Mouse (Mus musculus) limb, embryonic 15.5 days (tissue): Measurements from ENCODE around the gene Trpc4ap. TPM values are rescaled to one million over a fixed set of nuclear protein-coding genes. Genes with fewer than 3 reads are reported as not detected.
A peak's percentile ranks its signal among the peaks of the same experiment; 100 is the strongest.

Experiments used
- ATAC-seq: fragments of 200-750 bp; cut with Nextera tagmentation; 2 replicates; pipeline ENCODE4 v1.8.0; 2017; ENCODE audit warnings: low read depth, moderate TSS enrichment; ENCODE audit not compliant: insufficient number of reproducible peaks, low FRiP score, low TSS enrichment
- H3K27ac ChIP-seq: fragments of 300-500 bp; sonication (generic); 2 replicates; pipeline ENCODE4 v1.5.1; 2015; ENCODE audit warnings: moderate library complexity, mild to moderate bottlenecking, inconsistent platforms
- H3K27me3 ChIP-seq: fragments of 300-500 bp; sonication (generic); 2 replicates; pipeline ENCODE4 v1.6.1; 2015; ENCODE audit warnings: inconsistent platforms
- H3K36me3 ChIP-seq: fragments of 300-500 bp; sonication (generic); 2 replicates; pipeline ENCODE4 v1.6.1; 2015; ENCODE audit warnings: inconsistent platforms
- H3K4me1 ChIP-seq: fragments of 300-500 bp; sonication (generic); 2 replicates; pipeline ENCODE4 v1.6.1; 2015; ENCODE audit warnings: inconsistent platforms
- H3K4me2 ChIP-seq: fragments of 300-500 bp; sonication (generic); 2 replicates; pipeline ENCODE4 v1.6.1; 2015; ENCODE audit warnings: mild to moderate bottlenecking, inconsistent platforms
- H3K4me3 ChIP-seq: fragments of 300-500 bp; sonication (generic); 2 replicates; pipeline ENCODE4 v1.5.1; 2015; ENCODE audit warnings: mild to moderate bottlenecking, inconsistent platforms
- H3K9ac ChIP-seq: fragments of 300-500 bp; sonication (generic); 2 replicates; pipeline ENCODE4 v1.6.1; 2015; ENCODE audit warnings: inconsistent platforms
- H3K9me3 ChIP-seq: fragments of 300-500 bp; sonication (generic); 2 replicates; pipeline ENCODE4 v1.6.1; 2016; ENCODE audit warnings: inconsistent platforms
- WGBS: fragments of 180-500 bp; shearing (Covaris S2); methylation state at CpG from one replicate; pipeline ENCODE4 v1.1.7; 2015; 5-methylcytosine and 5-hydroxymethylcytosine counted together
- polyA plus RNA-seq: library from polyadenylated mRNA; unstranded; fragments of >200 nt; fragmentation: Nextera tagmentation; extraction: Ambion mirVana; gene quantifications from 2 replicates; pipeline ENCODE4 v1.2.1, GENCODE M21; 2015

Gene Trpc4ap
- polyA plus RNA-seq, 1 experiment from 2014 or later: 141 TPM

DNA sequence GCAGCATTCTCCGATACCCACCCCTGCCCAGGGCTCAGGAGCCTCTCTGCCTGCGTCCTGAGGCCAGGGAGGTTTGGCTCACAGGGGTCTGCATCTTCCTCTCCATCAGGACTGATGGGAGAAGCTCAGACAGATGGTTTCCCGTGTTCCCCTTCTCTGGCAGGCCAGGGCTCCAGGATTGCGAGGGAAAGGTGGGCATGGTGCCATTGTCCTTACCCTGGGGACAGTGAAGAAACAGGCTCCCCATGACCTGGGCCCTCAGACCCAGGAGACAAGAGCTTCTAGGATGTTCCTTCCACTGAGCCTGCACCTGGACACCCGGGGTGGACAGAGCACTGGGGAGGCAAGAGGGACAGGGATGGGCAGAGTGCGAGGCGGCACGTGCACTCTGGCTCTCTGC is 57.6 kb downstream of the Trpc4ap start:
- 89% methylated on average over 8 of the region's 8 CpGs for WGBS
- no peak for ATAC-seq
- H3K36me3 ChIP-seq: peaks cover 82% of the 10 kb centered on the region
- peaks cover 50% of the 10 kb centered on the region for H3K27me3 ChIP-seq
- no peaks in the 10 kb centered on the region for H3K9me3 ChIP-seq
- no peak overlapping the region for H3K9ac ChIP-seq
- H3K4me2 ChIP-seq: no peak overlapping the region
- H3K4me1 ChIP-seq: peaks cover 12% of the 10 kb centered on the region
- H3K27ac ChIP-seq: no peak overlapping the region
- H3K4me3 ChIP-seq: no peak overlapping the region

- H3K9ac ChIP-seq: no peak overlapping the region
- peaks cover 74% of the 10 kb centered on the region for H3K36me3 ChIP-seq
- no peak overlapping the region for H3K4me3 ChIP-seq
- H3K4me2 ChIP-seq: no peak overlapping the region
- H3K27me3 ChIP-seq: peaks cover 58% of the 10 kb centered on the region
- peaks cover 20% of the 10 kb centered on the region for H3K4me1 ChIP-seq
- 91% methylated on average over 9 of the region's 9 CpGs for WGBS
- H3K9me3 ChIP-seq: no peaks in the 10 kb centered on the region
- ATAC-seq: no peak
- H3K27ac ChIP-seq: no peak overlapping the region
Measured at GRCm38 (mm10) chr2:155633731-155634130, 58.5 kb downstream of the Trpc4ap start.

DNA sequence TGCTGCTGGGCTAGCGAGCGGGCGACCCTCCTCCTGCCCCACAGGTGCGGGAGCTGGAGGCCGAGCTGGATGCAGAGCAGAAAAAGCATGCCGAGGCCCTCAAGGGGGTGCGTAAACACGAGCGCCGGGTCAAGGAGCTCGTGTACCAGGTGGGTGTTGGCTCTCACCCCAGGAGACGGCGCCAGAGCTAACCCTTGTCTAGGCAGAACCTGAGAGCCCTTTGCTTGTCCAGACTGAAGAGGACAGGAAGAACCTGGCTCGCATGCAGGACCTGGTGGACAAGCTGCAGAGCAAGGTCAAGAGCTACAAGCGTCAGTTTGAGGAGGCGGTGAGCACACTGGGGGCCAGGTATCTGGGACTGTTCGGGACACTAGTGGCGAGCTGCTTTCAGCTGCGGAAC is 59.1 kb downstream of the Trpc4ap start:
- Histone ChIP-seq H3K4me2 (no peak overlapping the region), H3K4me3 (no peak overlapping the region), H3K4me1 (peaks cover 21% of the 10 kb centered on the region), H3K9me3 (no peaks in the 10 kb centered on the region), H3K27ac (no peak overlapping the region), H3K36me3 (peaks cover 70% of the 10 kb centered on the region), H3K9ac (no peak overlapping the region), H3K27me3 (peaks cover 64% of the 10 kb centered on the region)
- WGBS: 61% methylated on average over 19 of the region's 19 CpGs
- no peak for ATAC-seq

GRCm38 (mm10) chr2:155632138-155632936 is 59.8 kb downstream of the Trpc4ap start:
- no peak overlapping the region for H3K4me2 ChIP-seq
- no peak overlapping the region for H3K4me3 ChIP-seq
- H3K36me3 ChIP-seq: peaks cover 62% of the 10 kb centered on the region
- WGBS: 77% methylated on average over 30 of the region's 30 CpGs
- peaks cover 21% of the 10 kb centered on the region for H3K4me1 ChIP-seq
- H3K9me3 ChIP-seq: no peaks in the 10 kb centered on the region
- no peak overlapping the region for H3K27ac ChIP-seq
- H3K27me3 ChIP-seq: peaks cover 72% of the 10 kb centered on the region
- H3K9ac ChIP-seq: no peak overlapping the region
- no peak for ATAC-seq

DNA sequence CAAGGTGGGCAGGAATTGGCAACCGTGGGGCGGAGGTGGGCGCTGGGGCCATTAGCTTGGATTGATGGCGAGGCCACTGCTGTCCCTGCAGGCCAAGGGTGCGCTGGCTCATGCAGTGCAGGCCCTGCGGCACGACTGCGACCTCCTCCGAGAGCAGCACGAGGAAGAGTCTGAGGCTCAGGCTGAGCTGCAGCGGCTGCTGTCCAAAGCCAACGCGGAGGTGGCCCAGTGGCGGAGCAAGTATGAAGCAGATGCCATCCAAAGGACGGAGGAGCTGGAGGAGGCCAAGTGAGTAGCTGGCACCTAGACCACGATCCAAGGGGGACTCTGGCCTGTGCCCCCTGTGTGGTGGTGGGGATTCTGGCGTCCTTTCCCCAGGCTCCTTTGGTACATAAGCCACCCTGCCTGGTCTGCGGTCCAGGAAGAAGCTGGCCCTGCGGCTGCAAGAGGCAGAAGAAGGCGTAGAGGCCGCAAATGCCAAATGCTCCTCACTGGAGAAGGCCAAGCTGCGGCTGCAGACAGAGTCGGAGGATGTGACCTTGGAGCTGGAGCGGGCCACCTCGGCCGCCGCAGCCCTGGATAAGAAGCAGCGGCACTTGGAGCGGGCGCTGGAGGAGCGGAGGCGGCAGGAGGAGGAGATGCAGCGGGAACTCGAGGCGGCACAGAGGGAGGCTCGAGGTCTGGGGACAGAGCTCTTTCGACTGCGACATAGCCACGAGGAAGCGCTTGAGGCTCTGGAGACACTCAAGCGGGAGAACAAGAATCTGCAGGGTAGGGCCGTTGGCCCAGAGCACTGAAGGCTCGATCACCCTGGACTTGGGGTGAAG is 61.4 kb downstream of the Trpc4ap start:
- Histone ChIP-seq H3K4me1 (peaks cover 21% of the 10 kb centered on the region), H3K4me2 (no peak overlapping the region), H3K4me3 (no peak overlapping the region), H3K36me3 (peaks cover 47% of the 10 kb centered on the region), H3K9me3 (no peaks in the 10 kb centered on the region), H3K9ac (no peak overlapping the region), H3K27ac (no peak overlapping the region), H3K27me3 (peaks cover 83% of the 10 kb centered on the region)
- no peak for ATAC-seq
- 28% methylated on average over 43 of the region's 43 CpGs for WGBS

DNA sequence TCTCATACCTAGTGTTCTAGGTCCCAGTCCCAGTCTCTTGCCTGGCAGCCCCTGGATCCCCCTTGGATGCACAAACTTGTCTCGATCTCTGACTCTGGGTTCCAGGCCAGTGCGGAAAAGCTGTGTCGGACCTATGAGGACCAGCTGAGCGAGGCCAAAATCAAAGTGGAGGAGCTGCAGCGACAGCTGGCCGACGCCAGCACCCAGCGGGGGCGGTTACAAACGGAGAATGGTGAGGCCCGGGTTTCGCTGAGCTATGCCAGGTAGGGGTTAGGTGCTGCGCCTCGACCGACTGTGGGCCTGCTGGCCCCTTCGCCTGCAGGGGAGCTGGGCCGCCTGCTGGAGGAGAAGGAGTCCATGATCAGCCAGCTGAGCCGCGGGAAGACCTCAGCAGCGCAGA is 62.0 kb downstream of the Trpc4ap start:
- Histone ChIP-seq H3K9me3 (no peaks in the 10 kb centered on the region), H3K4me3 (no peak overlapping the region), H3K9ac (no peak overlapping the region), H3K4me1 (peaks cover 21% of the 10 kb centered on the region), H3K27me3 (peaks cover 90% of the 10 kb centered on the region), H3K4me2 (no peak overlapping the region), H3K27ac (no peak overlapping the region), H3K36me3 (peaks cover 40% of the 10 kb centered on the region)
- 40% methylated on average over 20 of the region's 20 CpGs for WGBS
- ATAC-seq: no peak

GRCm38 (mm10) chr2:155629231-155629661 is 62.9 kb downstream of the Trpc4ap start:
- WGBS: 3% methylated on average over 33 of the region's 35 CpGs
- no peak; the same call in 1 of the 2 replicates for ATAC-seq
- Histone ChIP-seq H3K4me3 (peak overlapping the region; percentile 38), H3K4me2 (peak overlapping the region; percentile 78), H3K9ac (0 out of 2 replicates have a peak overlapping the region, but pooled peaks have one; percentile 4), H3K27me3 (peaks cover 83% of the 10 kb centered on the region), H3K9me3 (no peaks in the 10 kb centered on the region), H3K27ac (no peak overlapping the region), H3K36me3 (peaks cover 31% of the 10 kb centered on the region), H3K4me1 (peaks cover 21% of the 10 kb centered on the region)

DNA sequence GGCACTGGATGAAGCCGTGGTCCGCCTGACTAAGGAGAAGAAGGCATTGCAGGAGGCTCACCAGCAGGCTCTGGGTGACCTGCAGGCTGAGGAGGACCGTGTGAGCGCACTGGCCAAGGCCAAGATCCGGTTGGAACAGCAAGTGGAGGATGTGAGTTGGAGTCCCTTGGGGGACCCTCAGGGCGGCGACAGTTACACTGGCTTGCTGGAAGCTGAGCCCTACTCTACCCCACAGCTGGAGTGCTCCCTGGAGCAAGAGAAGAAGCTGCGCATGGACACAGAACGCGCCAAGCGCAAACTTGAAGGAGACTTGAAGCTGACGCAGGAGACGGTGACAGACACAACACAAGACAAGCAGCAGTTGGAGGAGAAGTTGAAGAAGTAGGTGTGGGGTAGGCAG is 63.7 kb downstream of the Trpc4ap start:
- no peak overlapping the region for H3K27ac ChIP-seq
- no peaks in the 10 kb centered on the region for H3K9me3 ChIP-seq
- H3K4me3 ChIP-seq: no peak overlapping the region
- no peak overlapping the region for H3K4me2 ChIP-seq
- no peak for ATAC-seq
- peaks cover 24% of the 10 kb centered on the region for H3K36me3 ChIP-seq
- H3K27me3 ChIP-seq: peaks cover 78% of the 10 kb centered on the region
- peaks cover 21% of the 10 kb centered on the region for H3K4me1 ChIP-seq
- 74% methylated on average over 13 of the region's 13 CpGs for WGBS
- no peak overlapping the region for H3K9ac ChIP-seq

- no peak for ATAC-seq
- Histone ChIP-seq H3K9ac (no peak overlapping the region), H3K36me3 (peaks cover 20% of the 10 kb centered on the region), H3K4me3 (no peak overlapping the region), H3K27ac (no peak overlapping the region), H3K9me3 (no peaks in the 10 kb centered on the region), H3K4me2 (no peak overlapping the region), H3K27me3 (peaks cover 76% of the 10 kb centered on the region), H3K4me1 (peaks cover 21% of the 10 kb centered on the region)
- WGBS: 85% methylated on average over 9 of the region's 9 CpGs
Measured at GRCm38 (mm10) chr2:155628112-155628511, 64.1 kb downstream of the Trpc4ap start.

- Histone ChIP-seq H3K27me3 (peaks cover 71% of the 10 kb centered on the region), H3K27ac (no peak overlapping the region), H3K9me3 (no peaks in the 10 kb centered on the region), H3K4me1 (peaks cover 24% of the 10 kb centered on the region), H3K9ac (no peak overlapping the region), H3K4me3 (no peak overlapping the region), H3K36me3 (peaks cover 11% of the 10 kb centered on the region), H3K4me2 (no peak overlapping the region)
- 53% methylated on average over 21 of the region's 21 CpGs for WGBS
- ATAC-seq: no peak
Measured at GRCm38 (mm10) chr2:155627030-155627738, 65.0 kb downstream of the Trpc4ap start.

GRCm38 (mm10) chr2:155626277-155626676 is 65.9 kb downstream of the Trpc4ap start:
- Histone ChIP-seq H3K4me2 (no peak overlapping the region), H3K9ac (no peak overlapping the region), H3K36me3 (peaks cover 2% of the 10 kb centered on the region; the same call in 1 of the 2 replicates), H3K27me3 (peaks cover 62% of the 10 kb centered on the region), H3K4me1 (peaks cover 24% of the 10 kb centered on the region), H3K27ac (no peak overlapping the region), H3K9me3 (no peaks in the 10 kb centered on the region), H3K4me3 (no peak overlapping the region)
- ATAC-seq: no peak
- 60% methylated on average over 15 of the region's 15 CpGs for WGBS
